Mouse (Mus musculus) ovary, postnatal 10 days (tissue): ENCODE data around the gene Exd1.
"Not testable (repeated sequence)": the region's sequence is repeated elsewhere in the genome, so short reads cannot be mapped to it uniquely, and the experiment has no call there.

ENCODE experiments used
- DNase-seq: peaks from one replicate; pipeline ENCODE4 v3.0.0; 2022; ENCODE audit warnings: low spot score

The Exd1 gene

GRCm38 (mm10) chr2:119538802-119539201, 8.6 kb downstream of the Exd1 start:
- DNase-seq: no peak

GRCm38 (mm10) chr2:119525422-119525821, 22.0 kb downstream of the Exd1 start:
- no peak for DNase-seq

- DNase-seq: no peak
Measured at GRCm38 (mm10) chr2:119523836-119524235, 23.6 kb downstream of the Exd1 start.

- no peak for DNase-seq
Measured at GRCm38 (mm10) chr2:119520550-119520949, 26.9 kb downstream of the Exd1 start.

DNA sequence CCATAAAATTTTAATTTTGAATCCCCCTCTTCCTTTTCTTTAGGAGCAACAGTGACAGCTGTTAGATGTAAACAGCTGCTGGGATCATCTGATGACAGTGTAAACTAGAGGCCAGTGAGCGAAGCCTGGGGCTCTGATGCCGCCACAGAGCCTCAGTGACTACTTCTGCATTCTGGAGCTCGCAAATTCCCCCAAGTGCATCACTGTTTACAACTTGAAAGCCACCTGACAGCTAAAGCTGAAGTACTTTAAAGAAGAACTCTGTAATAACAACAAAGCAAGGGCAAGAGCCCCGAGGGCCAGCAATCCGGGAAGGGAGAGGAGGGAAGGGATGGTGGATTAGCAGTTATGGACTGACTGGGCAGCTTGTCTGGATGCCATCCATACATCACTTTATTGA, 30.6 kb downstream of the Exd1 start:
- DNase-seq: no peak

- no peak for DNase-seq
Measured at GRCm38 (mm10) chr2:119514026-119514522, 33.4 kb downstream of the Exd1 start.

DNA sequence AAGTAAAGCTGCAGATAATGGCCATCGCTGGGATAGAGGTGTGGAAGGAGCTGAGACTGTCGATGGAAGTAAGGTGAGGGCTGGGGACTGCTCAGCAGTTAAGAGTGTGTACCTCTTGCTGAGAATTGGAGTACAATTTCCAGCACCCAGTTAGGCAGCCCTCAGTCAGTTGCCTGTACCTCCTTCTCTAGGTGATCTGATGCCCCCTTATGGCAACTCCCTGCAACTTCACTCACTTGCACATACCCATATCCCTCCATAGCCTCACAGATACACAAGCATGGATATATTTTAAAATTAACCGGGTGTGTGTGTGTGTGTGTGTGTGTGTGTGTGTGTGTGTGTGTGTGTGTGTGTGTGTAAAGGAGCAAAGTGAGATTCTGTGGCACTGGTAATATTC, 35.1 kb downstream of the Exd1 start:
- DNase-seq: no peak

DNA sequence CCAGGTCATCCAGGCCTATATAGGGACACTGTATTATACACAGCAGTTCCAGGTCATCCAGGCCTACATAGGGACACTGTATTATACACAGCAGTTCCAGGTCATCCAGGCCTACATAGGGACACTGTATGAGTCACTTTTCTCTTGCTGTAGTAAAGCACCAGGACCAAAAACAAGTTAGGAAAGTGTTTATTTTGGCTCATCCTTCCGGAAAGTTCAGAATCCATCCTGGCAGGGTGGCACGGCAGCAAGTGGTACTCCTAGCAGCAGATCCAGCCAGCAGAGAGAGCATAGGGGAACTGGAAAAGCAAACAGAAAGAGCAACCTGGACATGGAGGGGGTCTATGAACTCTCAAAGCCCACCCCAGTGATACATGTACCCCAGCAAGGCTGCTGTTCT, 36.6 kb downstream of the Exd1 start:
- DNase-seq: no peak

DNA sequence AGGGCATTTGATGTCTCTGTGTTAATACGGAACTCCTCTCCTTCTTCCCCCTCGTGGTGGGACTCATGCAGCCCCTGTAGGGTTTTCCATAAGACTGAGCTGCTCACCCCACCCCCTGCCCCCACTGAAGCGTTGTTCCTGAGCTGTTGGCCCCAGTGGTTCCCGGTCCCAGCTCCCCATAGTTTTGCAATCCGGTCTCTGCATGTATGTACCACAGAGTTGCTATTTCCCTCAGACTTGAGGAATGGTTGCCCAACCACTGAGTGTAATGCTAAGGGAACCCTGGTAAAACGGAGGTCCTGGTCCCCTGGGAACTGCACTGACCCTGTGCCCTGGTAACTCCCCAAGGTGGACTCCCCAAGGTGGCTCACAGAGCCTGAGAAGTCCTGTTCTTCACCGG, 38.9 kb downstream of the Exd1 start:
- DNase-seq: not testable (repeated sequence)

DNA sequence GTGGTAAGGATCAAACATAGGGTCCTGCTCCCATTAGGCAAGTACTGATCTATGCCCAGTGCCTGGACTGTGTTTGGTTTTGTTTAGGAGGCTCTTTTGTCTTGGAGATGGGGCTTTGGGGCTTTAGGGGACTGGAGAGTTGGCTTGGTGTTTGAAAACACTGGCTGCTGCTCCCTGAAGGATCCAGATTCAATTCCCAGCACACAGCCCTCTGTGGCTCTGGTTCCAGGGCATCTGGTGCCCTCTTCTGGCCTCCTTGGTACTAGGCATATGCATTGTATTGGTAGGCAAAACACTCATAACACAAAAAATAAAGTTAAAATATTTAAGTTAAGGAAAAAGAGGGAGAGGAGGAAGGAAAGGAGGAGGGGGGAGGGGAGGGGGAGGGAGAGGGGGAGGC, 40.3 kb downstream of the Exd1 start:
- DNase-seq: no peak

- DNase-seq: no peak
Measured at GRCm38 (mm10) chr2:119500965-119501652, 46.3 kb downstream of the Exd1 start.

DNA sequence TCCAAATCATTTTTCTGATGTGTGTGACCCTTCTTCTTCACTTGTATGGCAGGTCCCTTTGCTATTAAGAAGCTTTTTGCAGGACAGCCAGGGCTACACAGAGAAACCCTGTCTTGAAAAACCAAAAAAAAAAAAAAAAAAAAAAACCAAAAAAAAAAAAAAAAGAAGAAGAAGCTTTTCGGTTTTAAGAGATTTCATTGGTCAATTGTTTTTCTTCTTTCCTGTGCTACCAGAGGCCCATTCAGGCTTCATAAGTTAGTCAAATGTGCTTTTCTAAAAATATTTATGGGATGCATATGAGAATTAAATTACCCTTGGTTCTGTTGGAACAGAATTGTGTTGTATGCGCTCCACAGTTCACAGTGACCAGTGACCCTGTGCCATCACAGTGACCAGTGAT, 48.6 kb downstream of the Exd1 start:
- DNase-seq: no peak

DNA sequence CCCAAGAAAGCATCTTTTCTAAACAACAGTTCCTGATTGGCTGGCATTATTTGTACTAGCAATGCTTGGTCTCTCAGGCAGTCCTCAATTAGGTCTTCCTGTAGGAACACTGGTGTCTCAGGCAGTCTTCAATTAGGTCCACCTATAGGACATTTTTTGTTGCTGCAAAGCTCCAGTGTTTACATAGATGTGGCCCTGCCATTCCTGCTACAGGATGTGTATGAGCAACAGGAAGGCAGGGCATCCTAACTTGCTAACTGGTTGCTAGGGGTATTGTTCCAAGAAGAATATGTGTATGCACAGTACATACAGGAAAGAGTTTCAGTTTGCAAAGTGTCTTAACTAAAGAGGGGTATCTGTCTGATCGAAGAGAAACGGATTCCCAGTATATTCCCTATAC, 51.3 kb downstream of the Exd1 start:
- no peak for DNase-seq

GRCm38 (mm10) chr2:119491953-119492352, 55.5 kb downstream of the Exd1 start:
- no peak for DNase-seq

DNA sequence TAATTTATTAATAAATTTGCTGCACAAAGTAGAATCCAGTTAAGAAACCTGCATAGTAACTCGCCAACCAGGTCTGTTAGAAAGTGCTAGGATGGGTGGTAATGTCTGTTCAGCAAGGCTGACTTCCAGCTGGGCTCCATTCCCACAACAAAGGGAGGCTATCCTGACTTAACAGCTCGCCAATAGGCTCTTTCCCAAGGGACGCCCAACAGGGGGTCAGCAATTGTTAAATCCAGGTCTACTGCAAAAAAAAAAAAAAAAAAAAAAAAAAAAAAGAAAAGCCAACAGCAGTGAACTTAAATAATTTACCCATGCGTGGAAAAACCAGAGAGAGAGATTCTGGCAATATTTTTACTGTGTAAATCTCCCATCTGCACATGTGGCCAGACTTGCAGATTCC, 60.9 kb downstream of the Exd1 start:
- DNase-seq: no peak

GRCm38 (mm10) chr2:119482307-119482706, 65.1 kb downstream of the Exd1 start:
- DNase-seq: no peak

GRCm38 (mm10) chr2:119478397-119478749, 69.1 kb downstream of the Exd1 start:
- no peak for DNase-seq

GRCm38 (mm10) chr2:119477571-119478396, 69.6 kb downstream of the Exd1 start, which contains the start of gene Ino80:
Ino80 (minus strand) TSS chr2:119477687.
- peak; percentile 97 for DNase-seq

DNA sequence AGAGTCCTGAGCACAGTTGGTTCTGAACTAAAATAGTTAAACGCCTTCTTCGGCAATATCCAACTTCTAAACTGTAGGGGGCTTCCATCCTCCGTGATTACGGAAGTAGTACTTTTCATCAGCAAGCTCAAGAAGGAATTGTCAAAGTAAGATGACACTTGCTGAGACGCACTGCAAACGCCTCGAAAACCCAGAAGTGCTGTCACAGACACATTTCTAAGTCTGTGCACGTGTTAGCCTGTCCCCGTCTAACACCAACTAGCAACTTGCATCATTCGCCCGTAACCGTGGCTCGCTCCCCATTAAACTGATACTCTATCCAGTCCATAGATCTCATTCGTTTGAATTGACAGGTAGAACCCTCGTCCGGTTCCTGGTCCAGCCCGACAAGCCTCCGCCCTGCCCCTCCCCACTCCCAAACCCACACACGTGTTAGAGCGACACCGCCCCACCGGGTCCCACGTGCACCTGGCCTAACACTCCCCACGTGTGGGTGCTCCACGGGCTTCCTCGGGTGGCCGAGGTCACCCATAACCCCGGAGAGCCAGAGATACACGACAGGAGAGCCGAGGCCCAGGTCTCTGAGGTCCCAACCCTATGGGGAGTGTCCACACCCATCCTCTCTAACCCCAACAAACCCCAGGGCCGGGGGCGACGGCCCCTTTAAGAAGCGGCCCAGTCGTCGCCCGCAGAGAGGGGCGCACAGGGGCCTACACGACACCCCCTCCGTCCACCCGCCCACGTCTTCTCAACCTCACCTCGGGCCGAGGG, 70.6 kb downstream of the Exd1 start:
- DNase-seq: peak; percentile 54

DNA sequence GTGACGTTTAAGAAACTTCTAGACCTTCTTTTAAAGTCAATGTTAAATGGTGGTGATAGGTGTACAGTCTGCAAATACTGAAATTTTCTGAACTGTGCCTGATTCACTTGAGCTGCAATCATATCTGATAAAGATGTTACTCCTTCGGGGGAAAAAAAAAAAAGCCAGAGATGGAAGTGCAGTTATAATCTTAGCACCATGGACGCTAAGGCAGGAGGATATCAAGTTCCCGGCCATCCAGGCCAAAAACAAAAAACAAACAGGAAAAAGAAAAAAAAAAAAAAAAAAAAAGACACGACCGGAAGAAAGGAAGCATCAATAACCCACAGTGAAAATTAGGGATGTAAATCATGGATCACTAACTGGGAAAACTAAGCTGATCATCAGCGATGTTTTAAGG, 71.3 kb downstream of the Exd1 start:
- DNase-seq: no peak
